Mouse (Mus musculus) limb, embryonic 11.5 days (tissue): Measurements from ENCODE around the gene Smurf2. TPM values are rescaled to one million over a fixed set of nuclear protein-coding genes. Genes with fewer than 3 reads are reported as not detected.

Experiments used
- ATAC-seq: fragments of 200-750 bp; cut with Nextera tagmentation; 2 replicates; pipeline ENCODE4 v1.8.0; 2017; ENCODE audit warnings: low read depth; ENCODE audit not compliant: insufficient number of reproducible peaks, low FRiP score, low TSS enrichment
- DNase-seq: peaks from one replicate; pipeline ENCODE4 v3.0.0-alpha.2; 2015; ENCODE audit warnings: low spot score
- H3K27ac ChIP-seq: fragments of 300-500 bp; sonication (generic); replicated peaks from 2 replicates; pipeline ENCODE4 v1.5.1; 2014; ENCODE audit warnings: low read depth, mild to moderate bottlenecking, low read length
- H3K27me3 ChIP-seq: fragments of 300-500 bp; sonication (generic); 2 replicates; pipeline ENCODE4 v1.6.1; 2014; ENCODE audit warnings: mild to moderate bottlenecking, low read length, mixed read lengths; ENCODE audit not compliant: control insufficient read depth, insufficient read depth
- H3K36me3 ChIP-seq: fragments of 300-500 bp; sonication (generic); 2 replicates; pipeline ENCODE4 v1.6.1; 2014; ENCODE audit warnings: mild to moderate bottlenecking, low read length, moderate library complexity, mixed read lengths; ENCODE audit not compliant: control insufficient read depth, insufficient read depth
- H3K4me1 ChIP-seq: fragments of 300-500 bp; sonication (generic); 2 replicates; pipeline ENCODE4 v1.6.1; 2014; ENCODE audit warnings: low read length, mixed read lengths; ENCODE audit not compliant: control insufficient read depth, insufficient read depth
- H3K4me2 ChIP-seq: fragments of 300-500 bp; sonication (generic); 2 replicates; pipeline ENCODE4 v1.6.1; 2014; ENCODE audit warnings: low read depth, mild to moderate bottlenecking, moderate library complexity; ENCODE audit not compliant: severe bottlenecking
- H3K4me3 ChIP-seq: fragments of 300-500 bp; sonication (generic); 2 replicates; pipeline ENCODE4 v1.5.1; 2014; ENCODE audit warnings: low read depth, low read length
- H3K9ac ChIP-seq: fragments of 300-500 bp; sonication (generic); 2 replicates; pipeline ENCODE4 v1.6.1; 2014; ENCODE audit warnings: mild to moderate bottlenecking, low read length
- H3K9me3 ChIP-seq: fragments of 300-500 bp; sonication (generic); 2 replicates; pipeline ENCODE4 v1.6.1; 2016; ENCODE audit warnings: low read length; ENCODE audit not compliant: control insufficient read depth
- WGBS: fragments of 180-500 bp; shearing (Covaris S2); extraction: QIAGEN DNeasy Blood & Tissue Kit; methylation state at CpG from one replicate; pipeline ENCODE4 v1.1.7; 2014; 5-methylcytosine and 5-hydroxymethylcytosine counted together
- polyA plus RNA-seq: library from polyadenylated mRNA; unstranded; fragments of >200 nt; fragmentation: Nextera tagmentation; extraction: Ambion mirVana; gene quantifications from 2 replicates; pipeline ENCODE4 v1.2.1, GENCODE M21; 2014

Gene Smurf2
- polyA plus RNA-seq, 1 experiment from 2014 or later = 21.2 TPM

DNA sequence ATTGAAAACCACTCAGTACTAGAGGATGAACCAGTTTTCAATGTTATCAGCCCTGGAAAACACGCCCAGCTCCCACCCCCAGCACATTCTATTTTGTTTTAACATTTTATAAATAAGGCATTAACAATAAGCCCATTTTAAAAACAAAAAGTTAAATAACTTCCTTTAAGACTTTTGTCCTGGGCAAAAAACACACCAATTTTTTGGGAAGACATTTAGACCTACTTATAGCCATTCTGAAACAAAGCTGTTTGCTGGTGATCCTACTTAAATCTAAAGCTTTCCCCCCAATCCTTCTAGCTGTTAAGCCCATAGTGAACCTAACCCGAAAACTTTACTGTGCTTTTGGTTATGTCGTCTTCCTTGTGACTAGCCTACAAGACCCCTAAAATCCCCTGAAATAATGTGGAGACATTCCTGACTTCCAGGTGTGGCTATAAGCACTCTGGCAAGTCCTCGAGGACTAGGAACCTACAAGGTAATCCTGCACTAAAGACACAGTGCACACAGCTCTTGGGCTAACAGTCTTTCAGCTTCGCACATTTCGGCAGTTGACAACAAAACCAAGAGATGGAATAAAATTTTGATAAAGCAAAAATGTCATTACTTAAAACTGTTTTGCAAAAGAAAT, 139.8 kb downstream of the Smurf2 start:
- Histone ChIP-seq H3K4me2 (no peak overlapping the region), H3K27me3 (no peaks in the 10 kb centered on the region)
- no peak for ATAC-seq

GRCm38 (mm10) chr11:106780089-106780425, 140.5 kb downstream of the Smurf2 start:
- DNase-seq (no peak), ATAC-seq (no peak)
- 0 out of 2 replicates have a peak overlapping the region, but pooled peaks have one; percentile 83 for H3K4me3 ChIP-seq
- H3K4me2 ChIP-seq = peak overlapping the region; percentile 78; the same call in 1 of the 2 replicates
- no peaks in the 10 kb centered on the region for H3K9me3 ChIP-seq
- no peaks in the 10 kb centered on the region for H3K27me3 ChIP-seq
- peaks cover 21% of the 10 kb centered on the region for H3K36me3 ChIP-seq
- no peaks in the 10 kb centered on the region for H3K4me1 ChIP-seq
- no peak overlapping the region for H3K9ac ChIP-seq
- 71% methylated on average over 4 of the region's 4 CpGs for WGBS
- peak overlapping the region; percentile 61; the same call in 1 of the 2 replicates for H3K27ac ChIP-seq

More for the DNA sequence above, 139.8 kb downstream of the Smurf2 start:
- H3K9me3 ChIP-seq = no peaks in the 10 kb centered on the region
- no peak overlapping the region for H3K27ac ChIP-seq
- H3K36me3 ChIP-seq = peaks cover 21% of the 10 kb centered on the region
- H3K9ac ChIP-seq = no peak overlapping the region
- no peak overlapping the region for H3K4me3 ChIP-seq
- no peak for DNase-seq
- 77% methylated on average over 6 of the region's 6 CpGs for WGBS
- no peaks in the 10 kb centered on the region for H3K4me1 ChIP-seq

GRCm38 (mm10) chr11:106779388-106780088, 141.0 kb downstream of the Smurf2 start, which contains the start of gene Polg2:
Gene Polg2 (minus strand): TSS chr11:106779537.
- peak; percentile 98 for ATAC-seq
- Histone ChIP-seq H3K9ac (peak within 1 kb of the TSS; percentile 88), H3K27me3 (no peaks in the 10 kb centered on the region), H3K36me3 (peaks cover 25% of the 10 kb centered on the region), H3K4me2 (peak within 1 kb of the TSS; percentile 78), H3K4me3 (peak within 1 kb of the TSS; percentile 83), H3K27ac (peak within 1 kb of the TSS; percentile 87), H3K4me1 (no peaks in the 10 kb centered on the region), H3K9me3 (no peaks in the 10 kb centered on the region)
- 2% methylated on average over 30 of the region's 30 CpGs for WGBS
- DNase-seq = peak; percentile 93

- DNase-seq (no peak), ATAC-seq (peak; percentile 78)
- Histone ChIP-seq H3K4me1 (no peaks in the 10 kb centered on the region), H3K9ac (peak overlapping the region; percentile 88), H3K27me3 (no peaks in the 10 kb centered on the region), H3K4me3 (peak overlapping the region; percentile 83), H3K27ac (peak overlapping the region; percentile 87), H3K9me3 (no peaks in the 10 kb centered on the region), H3K4me2 (peak overlapping the region; percentile 78), H3K36me3 (peaks cover 21% of the 10 kb centered on the region)
- WGBS = 2% methylated on average over 39 of the region's 39 CpGs
Observed at GRCm38 (mm10) chr11:106778589-106779387, 141.7 kb downstream of the Smurf2 start.

GRCm38 (mm10) chr11:106778132-106778531, 142.4 kb downstream of the Smurf2 start:
- H3K4me3 ChIP-seq = no peak overlapping the region
- peaks cover 15% of the 10 kb centered on the region for H3K36me3 ChIP-seq
- ATAC-seq = no peak

GRCm38 (mm10) chr11:106777395-106777794, 143.1 kb downstream of the Smurf2 start:
- ATAC-seq (no peak), DNase-seq (no peak)
- Histone ChIP-seq H3K9ac (no peak overlapping the region), H3K36me3 (peaks cover 11% of the 10 kb centered on the region), H3K27ac (no peak overlapping the region), H3K4me2 (no peak overlapping the region), H3K27me3 (no peaks in the 10 kb centered on the region), H3K4me1 (no peaks in the 10 kb centered on the region), H3K9me3 (no peaks in the 10 kb centered on the region), H3K4me3 (no peak overlapping the region)
- WGBS = 86% methylated on average over 3 of the region's 3 CpGs

More at GRCm38 (mm10) chr11:106778132-106778531, 142.4 kb downstream of the Smurf2 start:
- WGBS = 90% methylated on average over 7 of the region's 7 CpGs
- Histone ChIP-seq H3K27ac (no peak overlapping the region), H3K9me3 (no peaks in the 10 kb centered on the region), H3K4me1 (no peaks in the 10 kb centered on the region), H3K27me3 (no peaks in the 10 kb centered on the region), H3K9ac (no peak overlapping the region), H3K4me2 (no peak overlapping the region)
- DNase-seq = no peak

DNA sequence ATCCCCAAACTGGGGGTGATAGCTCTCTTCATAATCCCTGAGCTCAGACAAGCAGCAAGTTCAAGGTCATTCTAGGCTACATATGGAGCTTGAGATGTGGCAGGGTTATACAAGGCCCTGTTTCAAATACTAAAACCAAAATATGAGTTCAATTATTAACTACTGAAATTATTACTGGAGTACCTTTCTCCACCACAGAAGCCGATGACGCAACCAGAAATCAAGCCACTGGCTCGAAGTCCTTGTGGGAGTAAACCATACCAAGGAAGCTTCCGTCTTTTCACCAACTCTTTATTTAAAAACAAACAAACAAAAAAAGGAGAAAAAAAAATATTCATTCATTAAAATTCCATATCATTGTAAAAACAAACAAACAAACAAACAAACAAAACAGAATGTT, 143.6 kb downstream of the Smurf2 start:
- WGBS = 94% methylated on average over 4 of the region's 4 CpGs
- DNase-seq (no peak), ATAC-seq (no peak)
- no peak overlapping the region for H3K4me2 ChIP-seq
- no peaks in the 10 kb centered on the region for H3K4me1 ChIP-seq
- no peaks in the 10 kb centered on the region for H3K9me3 ChIP-seq
- no peak overlapping the region for H3K27ac ChIP-seq
- no peaks in the 10 kb centered on the region for H3K27me3 ChIP-seq
- peaks cover 14% of the 10 kb centered on the region for H3K36me3 ChIP-seq
- no peak overlapping the region for H3K4me3 ChIP-seq
- H3K9ac ChIP-seq = no peak overlapping the region

DNA sequence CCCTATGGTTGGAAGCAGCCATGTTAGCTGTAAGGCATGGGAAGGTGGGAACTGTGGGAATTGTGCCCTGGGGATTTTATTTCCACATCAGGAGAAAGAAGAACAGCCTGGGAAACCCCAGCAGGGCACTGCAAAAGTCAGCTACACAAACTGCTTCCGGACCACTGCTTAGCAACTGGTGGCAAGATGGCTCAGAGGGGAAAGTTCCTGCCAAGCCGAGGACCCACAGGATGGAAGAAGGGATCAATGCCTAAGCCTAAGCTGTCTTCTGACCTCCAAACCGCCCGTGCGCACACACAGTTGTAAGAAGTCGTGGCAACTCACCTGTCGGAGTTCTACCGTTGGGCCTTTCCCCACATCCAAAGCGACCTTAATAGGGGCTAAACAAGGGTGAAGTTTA, 147.5 kb downstream of the Smurf2 start:
- Histone ChIP-seq H3K9ac (no peak overlapping the region), H3K4me3 (no peak overlapping the region), H3K9me3 (no peaks in the 10 kb centered on the region), H3K4me1 (no peaks in the 10 kb centered on the region), H3K27ac (no peak overlapping the region), H3K4me2 (no peak overlapping the region), H3K36me3 (peaks cover 18% of the 10 kb centered on the region), H3K27me3 (no peaks in the 10 kb centered on the region)
- no peak for ATAC-seq
- no peak for DNase-seq
- 92% methylated on average over 9 of the region's 9 CpGs for WGBS
